ENCODE assay signal across 12 mouse cellular contexts in genomic region chr9:66886366-66886765, GRCm38 (mm10). TPM values are rescaled to one million over a fixed set of nuclear protein-coding genes. Genes with fewer than 3 reads are reported as not detected.
DNase-seq lines count a peak whose midpoint lies in the region; ATAC-seq and TF ChIP-seq lines count a peak whose summit lies in the region.
"Had no signal": no experiment of that assay in that cellular context is flagged by ENCODE, and none has a peak within 500 bp of the region (broad histone marks: within the 10 kb centered on the region; RNA-seq: fewer than 3 reads in every experiment).

No protein-coding gene starts in this region.

- no peak overlapping the region for H3K4me2 ChIP-seq in hindbrain, embryonic 13.5 days
- no peak overlapping the region for H3K4me2 ChIP-seq in hindbrain, embryonic 12.5 days (replicated peaks)
- H3K4me2 ChIP-seq in liver, postnatal 0 days (ENCODE audit: low read depth, low read length): no peak overlapping the region
- H3K4me2 ChIP-seq: heart, embryonic 12.5 days had no signal

- H3K4me1 ChIP-seq in hindbrain, embryonic 13.5 days (replicated peaks): peaks cover 34% of the 10 kb centered on the region
- peaks cover 33% of the 10 kb centered on the region for H3K4me1 ChIP-seq in hindbrain, embryonic 12.5 days
- peaks cover 17% of the 10 kb centered on the region for H3K4me1 ChIP-seq in spleen, adult 2 months (ENCODE audit: control insufficient read depth, insufficient read depth, insufficient read length)
- peaks cover 46% of the 10 kb centered on the region for H3K4me1 ChIP-seq in liver, postnatal 0 days (ENCODE audit: insufficient read depth)

- 35% methylated on average over 3 of the region's 3 CpGs for WGBS in hindbrain, embryonic 13.5 days
- 21% methylated on average over 3 of the region's 3 CpGs for WGBS in hindbrain, embryonic 12.5 days
- 62% methylated on average over 3 of the region's 3 CpGs for WGBS in spleen, adult 2 months
- 44% methylated on average over 3 of the region's 3 CpGs for WGBS in liver, postnatal 0 days (ENCODE audit: insufficient replicate concordance)

- peak overlapping the region; percentile 66 for H3K27ac ChIP-seq in hindbrain, embryonic 13.5 days
- no peak overlapping the region; the same call in 1 of the 2 replicates for H3K27ac ChIP-seq in hindbrain, embryonic 12.5 days
- 0 out of 2 replicates have a peak overlapping the region, but pooled peaks have one; percentile 8 for H3K27ac ChIP-seq in spleen, adult 2 months (ENCODE audit: insufficient read depth, low read length)
- peak overlapping the region; percentile 36; the same call in 1 of the 2 replicates for H3K27ac ChIP-seq in liver, postnatal 0 days (ENCODE audit: low read depth)
- H3K27ac ChIP-seq: left cerebral cortex, adult 2 months had no signal

- TF ChIP-seq EP300 in liver, postnatal 0 days (IDR thresholded peaks at IDR 0.05; ENCODE audit: low read depth): no peak

- H3K4me3 ChIP-seq in hindbrain, embryonic 13.5 days: no peak overlapping the region
- no peak overlapping the region for H3K4me3 ChIP-seq in hindbrain, embryonic 12.5 days
- H3K4me3 ChIP-seq in spleen, adult 2 months (ENCODE audit: extremely low read depth, insufficient read depth, insufficient read length): no peak overlapping the region
- H3K4me3 ChIP-seq in liver, postnatal 0 days (ENCODE audit: low read depth, low read length): no peak overlapping the region
- H3K4me3 ChIP-seq: heart, embryonic 12.5 days; layer of hippocampus, adult 2 months; left cerebral cortex, adult 2 months had no signal

- no peaks in the 10 kb centered on the region for H3K36me3 ChIP-seq in hindbrain, embryonic 13.5 days
- H3K36me3 ChIP-seq in hindbrain, embryonic 12.5 days: no peaks in the 10 kb centered on the region
- no peaks in the 10 kb centered on the region for H3K36me3 ChIP-seq in spleen, adult 2 months (ENCODE audit: control insufficient read depth, insufficient read depth, low read length)
- H3K36me3 ChIP-seq in liver, postnatal 0 days (replicated peaks; ENCODE audit: insufficient read depth, low read length): no peaks in the 10 kb centered on the region
- H3K36me3 ChIP-seq: heart, embryonic 12.5 days had no signal

- H3K9me3 ChIP-seq in hindbrain, embryonic 13.5 days: no peaks in the 10 kb centered on the region
- no peaks in the 10 kb centered on the region for H3K9me3 ChIP-seq in hindbrain, embryonic 12.5 days (replicated peaks)
- H3K9me3 ChIP-seq in liver, postnatal 0 days (ENCODE audit: low read length): no peaks in the 10 kb centered on the region
- H3K9me3 ChIP-seq: heart, embryonic 12.5 days had no signal

- no peak for ATAC-seq in hindbrain, embryonic 13.5 days (ENCODE audit: low FRiP score)
- no peak for ATAC-seq in hindbrain, embryonic 12.5 days (ENCODE audit: low FRiP score)
- ATAC-seq in liver, postnatal 0 days: no peak

- TF ChIP-seq CTCF in spleen, adult 2 months (IDR thresholded peaks at IDR 0.05; ENCODE audit: extremely low read depth, insufficient read depth, insufficient read length, insufficient replicate concordance): no peak
- TF ChIP-seq CTCF in liver, postnatal 0 days (IDR thresholded peaks at IDR 0.05; ENCODE audit: low read depth): no peak

- TF ChIP-seq POLR2A in spleen, adult 2 months (IDR thresholded peaks at IDR 0.05; ENCODE audit: low read depth, low read length): no peak

- no peaks in the 10 kb centered on the region for H3K27me3 ChIP-seq in hindbrain, embryonic 13.5 days
- H3K27me3 ChIP-seq in hindbrain, embryonic 12.5 days: no peaks in the 10 kb centered on the region
- H3K27me3 ChIP-seq in spleen, adult 2 months (ENCODE audit: control insufficient read depth, insufficient read depth, low read length): no peaks in the 10 kb centered on the region
- no peaks in the 10 kb centered on the region for H3K27me3 ChIP-seq in liver, postnatal 0 days (ENCODE audit: insufficient read depth, low read length)
- H3K27me3 ChIP-seq: heart, embryonic 12.5 days had no signal

- H3K9ac ChIP-seq in hindbrain, embryonic 13.5 days: no peak overlapping the region
- no peak overlapping the region for H3K9ac ChIP-seq in hindbrain, embryonic 12.5 days
- no peak overlapping the region for H3K9ac ChIP-seq in liver, postnatal 0 days (replicated peaks)
- H3K9ac ChIP-seq: heart, embryonic 12.5 days had no signal

- no peak for DNase-seq in spleen, adult 2 months (ENCODE audit: low read depth in 1 of 2, low spot score in 2 of 2)
- DNase-seq in spleen, postnatal 4 days (ENCODE audit: low spot score in 2 of 2): no peak
- DNase-seq in liver, postnatal 0 days: no peak
- no peak for DNase-seq in B cell, adult 2 months
- no peak for DNase-seq in left cerebral cortex, adult 9 months (ENCODE audit: low spot score in 2 of 2)
- DNase-seq: cerebellum, adult 18-20 months; gastrocnemius, postnatal 25 days had no signal

RNA-seq across cellular contexts. Expression of gene Rab8b, which starts 33.1 kb away (rescaled TPM):
- polyA plus RNA-seq in hindbrain, embryonic 13.5 days (2015; fragmentation: Nextera tagmentation; extraction: Ambion mirVana): 37.6 and 38.4 TPM in 2 replicates
- 33.9 and 39.6 TPM in 2 replicates for polyA plus RNA-seq in hindbrain, embryonic 12.5 days (2016; fragmentation: Nextera tagmentation; extraction: Ambion mirVana)
- polyA plus RNA-seq in spleen, adult 2 months (2012; rRNA removed): 12.5 and 13.2 TPM in 2 replicates
- polyA plus RNA-seq in liver, postnatal 0 days (2015; fragmentation: Nextera tagmentation; extraction: Ambion mirVana): 9.1 and 10.7 TPM in 2 replicates

RNA-seq across cellular contexts. Expression of gene Aph1c, which starts 51.8 kb away (rescaled TPM):
- polyA plus RNA-seq in hindbrain, embryonic 13.5 days (2015; fragmentation: Nextera tagmentation; extraction: Ambion mirVana): 4.0 and 5.4 TPM in 2 replicates
- 1.7 and 4.9 TPM in 2 replicates for polyA plus RNA-seq in hindbrain, embryonic 12.5 days (2016; fragmentation: Nextera tagmentation; extraction: Ambion mirVana)
- polyA plus RNA-seq in spleen, adult 2 months (2012; rRNA removed): 1.1 and 3.0 TPM in 2 replicates
- 3.3 and 4.1 TPM in 2 replicates for polyA plus RNA-seq in liver, postnatal 0 days (2015; fragmentation: Nextera tagmentation; extraction: Ambion mirVana)

RNA-seq across cellular contexts. Expression of gene Rps27l, which starts 59.5 kb away (rescaled TPM):
- 291 and 315 TPM in 2 replicates for polyA plus RNA-seq in hindbrain, embryonic 13.5 days (2015; fragmentation: Nextera tagmentation; extraction: Ambion mirVana)
- 448 and 466 TPM in 2 replicates for polyA plus RNA-seq in hindbrain, embryonic 12.5 days (2016; fragmentation: Nextera tagmentation; extraction: Ambion mirVana)
- polyA plus RNA-seq in spleen, adult 2 months (2012; rRNA removed): 11.4 and 13.3 TPM in 2 replicates
- polyA plus RNA-seq in liver, postnatal 0 days (2015; fragmentation: Nextera tagmentation; extraction: Ambion mirVana): 587 and 618 TPM in 2 replicates

Comparison
In these comparisons a context has a peak if more than half of its experiments do, and no peak if none do; other contexts are left out.
1. RNA of gene Rps27l, which starts 59.5 kb away (polyA plus RNA-seq): 587 to 618 TPM in liver, postnatal 0 days, 448 to 466 TPM in hindbrain, embryonic 12.5 days and 291 to 315 TPM in hindbrain, embryonic 13.5 days; 11.4 to 13.3 TPM in spleen, adult 2 months; every median in the first group is over 10 times any median in the second.